Mouse (Mus musculus) midbrain, embryonic 10.5 days (tissue): ENCODE results near the gene Asap2. TPM values are rescaled to one million over a fixed set of nuclear protein-coding genes. Genes with fewer than 3 reads are reported as not detected.

Experiments
- DNase-seq: peaks from one replicate; pipeline ENCODE4 v3.0.0-alpha.2; 2017; ENCODE audit warnings: low spot score
- H3K27ac ChIP-seq: fragments of 300-500 bp; sonication (generic); replicated peaks from 2 replicates; pipeline ENCODE4 v1.5.1; 2016; ENCODE audit warnings: mild to moderate bottlenecking
- H3K27me3 ChIP-seq: fragments of 300-500 bp; sonication (generic); 2 replicates; pipeline ENCODE4 v1.6.1; 2016; ENCODE audit warnings: low read depth, mild to moderate bottlenecking; ENCODE audit not compliant: poor library complexity, severe bottlenecking
- H3K36me3 ChIP-seq: fragments of 300-500 bp; sonication (generic); 2 replicates; pipeline ENCODE4 v1.6.1; 2016; ENCODE audit warnings: mild to moderate bottlenecking, moderate library complexity
- H3K4me1 ChIP-seq: fragments of 300-500 bp; sonication (generic); 2 replicates; pipeline ENCODE4 v1.6.1; 2016
- H3K4me3 ChIP-seq: fragments of 300-500 bp; sonication (generic); 2 replicates; pipeline ENCODE4 v1.5.1; 2016; ENCODE audit warnings: mild to moderate bottlenecking, moderate library complexity
- H3K9me3 ChIP-seq: fragments of 300-500 bp; sonication (generic); replicated peaks from 2 replicates; pipeline ENCODE4 v1.6.1; 2016; ENCODE audit warnings: mild to moderate bottlenecking
- WGBS: fragments of 180-500 bp; shearing (Covaris S2); methylation state at CpG from one replicate; pipeline ENCODE4 v1.1.7; 2016; 5-methylcytosine and 5-hydroxymethylcytosine counted together
- polyA plus RNA-seq: library from polyadenylated mRNA; unstranded; fragments of >200 nt; fragmentation: Nextera tagmentation; extraction: Ambion mirVana; gene quantifications from 2 replicates; pipeline ENCODE4 v1.2.1, GENCODE M21; 2016

The Asap2 gene
- polyA plus RNA-seq, 1 experiment from 2014 or later: 11.6 TPM

GRCm38 (mm10) chr12:21207422-21207821 is 217.2 kb downstream of the Asap2 start:
- H3K9me3 ChIP-seq: no peaks in the 10 kb centered on the region
- no peak overlapping the region for H3K4me3 ChIP-seq
- 90% methylated on average over 5 of the region's 5 CpGs for WGBS
- H3K36me3 ChIP-seq: peaks cover 86% of the 10 kb centered on the region
- H3K27ac ChIP-seq: no peak overlapping the region
- DNase-seq: no peak
- peaks cover 28% of the 10 kb centered on the region for H3K4me1 ChIP-seq
- H3K27me3 ChIP-seq: no peaks in the 10 kb centered on the region

- Histone ChIP-seq H3K4me1 (peaks cover 24% of the 10 kb centered on the region), H3K4me3 (no peak overlapping the region), H3K36me3 (peaks cover 88% of the 10 kb centered on the region), H3K27me3 (no peaks in the 10 kb centered on the region), H3K9me3 (no peaks in the 10 kb centered on the region), H3K27ac (no peak overlapping the region)
- DNase-seq: no peak
- WGBS: 92% methylated on average over 11 of the region's 11 CpGs
Measured at GRCm38 (mm10) chr12:21208172-21208795, 218.0 kb downstream of the Asap2 start.

GRCm38 (mm10) chr12:21209273-21209672 is 219.0 kb downstream of the Asap2 start:
- Histone ChIP-seq H3K27ac (no peak overlapping the region), H3K9me3 (no peaks in the 10 kb centered on the region), H3K36me3 (peaks cover 88% of the 10 kb centered on the region), H3K27me3 (no peaks in the 10 kb centered on the region), H3K4me1 (peaks cover 14% of the 10 kb centered on the region), H3K4me3 (no peak overlapping the region)
- no peak for DNase-seq
- WGBS: 80% methylated on average over 10 of the region's 10 CpGs

- no peak overlapping the region for H3K4me3 ChIP-seq
- no peak overlapping the region for H3K27ac ChIP-seq
- 95% methylated on average over 17 of the region's 17 CpGs for WGBS
- DNase-seq: no peak
- H3K36me3 ChIP-seq: peaks cover 89% of the 10 kb centered on the region
- H3K4me1 ChIP-seq: peaks cover 4% of the 10 kb centered on the region; the same call in 1 of the 2 replicates
- no peaks in the 10 kb centered on the region for H3K27me3 ChIP-seq
- no peaks in the 10 kb centered on the region for H3K9me3 ChIP-seq
Measured at GRCm38 (mm10) chr12:21212876-21213275, 222.6 kb downstream of the Asap2 start.

- 92% methylated on average over 8 of the region's 8 CpGs for WGBS
- H3K27me3 ChIP-seq: no peaks in the 10 kb centered on the region
- H3K9me3 ChIP-seq: no peaks in the 10 kb centered on the region
- peaks cover 83% of the 10 kb centered on the region for H3K36me3 ChIP-seq
- DNase-seq: no peak
- H3K27ac ChIP-seq: no peak overlapping the region
- H3K4me3 ChIP-seq: no peak overlapping the region
- H3K4me1 ChIP-seq: no peaks in the 10 kb centered on the region; the same call in 1 of the 2 replicates
Measured at GRCm38 (mm10) chr12:21214551-21215165, 224.4 kb downstream of the Asap2 start.

- 91% methylated on average over 11 of the region's 11 CpGs for WGBS
- H3K4me1 ChIP-seq: no peaks in the 10 kb centered on the region
- H3K9me3 ChIP-seq: no peaks in the 10 kb centered on the region
- H3K36me3 ChIP-seq: peaks cover 91% of the 10 kb centered on the region
- no peak overlapping the region for H3K27ac ChIP-seq
- H3K27me3 ChIP-seq: no peaks in the 10 kb centered on the region
- H3K4me3 ChIP-seq: no peak overlapping the region
- no peak for DNase-seq
Measured at GRCm38 (mm10) chr12:21217776-21218444, 227.7 kb downstream of the Asap2 start.

GRCm38 (mm10) chr12:21220596-21220995 is 230.3 kb downstream of the Asap2 start:
- Histone ChIP-seq H3K27me3 (no peaks in the 10 kb centered on the region), H3K9me3 (no peaks in the 10 kb centered on the region), H3K36me3 (peaks cover 84% of the 10 kb centered on the region), H3K4me3 (no peak overlapping the region), H3K4me1 (no peaks in the 10 kb centered on the region), H3K27ac (no peak overlapping the region)
- DNase-seq: no peak
- 85% methylated on average over 1 of the region's 1 CpGs for WGBS

GRCm38 (mm10) chr12:21223923-21224322 is 233.7 kb downstream of the Asap2 start:
- Histone ChIP-seq H3K27me3 (no peaks in the 10 kb centered on the region), H3K9me3 (no peaks in the 10 kb centered on the region), H3K27ac (no peak overlapping the region), H3K36me3 (peaks cover 53% of the 10 kb centered on the region), H3K4me1 (0 out of 2 replicates have a peak, but pooled peaks cover 11% of the 10 kb centered on the region), H3K4me3 (no peak overlapping the region)
- 92% methylated on average over 4 of the region's 4 CpGs for WGBS
- no peak for DNase-seq

- WGBS: 92% methylated on average over 8 of the region's 8 CpGs
- no peak overlapping the region for H3K4me3 ChIP-seq
- no peaks in the 10 kb centered on the region for H3K9me3 ChIP-seq
- DNase-seq: no peak
- H3K4me1 ChIP-seq: 0 out of 2 replicates have a peak, but pooled peaks cover 11% of the 10 kb centered on the region
- no peak overlapping the region for H3K27ac ChIP-seq
- no peaks in the 10 kb centered on the region for H3K27me3 ChIP-seq
- peaks cover 62% of the 10 kb centered on the region for H3K36me3 ChIP-seq
Measured at GRCm38 (mm10) chr12:21225358-21225757, 235.1 kb downstream of the Asap2 start.

GRCm38 (mm10) chr12:21226316-21226715 is 236.1 kb downstream of the Asap2 start:
- no peaks in the 10 kb centered on the region for H3K27me3 ChIP-seq
- no peak overlapping the region for H3K27ac ChIP-seq
- 0 out of 2 replicates have a peak, but pooled peaks cover 11% of the 10 kb centered on the region for H3K4me1 ChIP-seq
- H3K4me3 ChIP-seq: no peak overlapping the region
- H3K36me3 ChIP-seq: peaks cover 62% of the 10 kb centered on the region
- 91% methylated on average over 9 of the region's 9 CpGs for WGBS
- DNase-seq: no peak
- H3K9me3 ChIP-seq: no peaks in the 10 kb centered on the region

GRCm38 (mm10) chr12:21227076-21227980 is 237.1 kb downstream of the Asap2 start:
- Histone ChIP-seq H3K9me3 (no peaks in the 10 kb centered on the region), H3K4me3 (no peak overlapping the region), H3K36me3 (peaks cover 62% of the 10 kb centered on the region), H3K4me1 (0 out of 2 replicates have a peak, but pooled peaks cover 11% of the 10 kb centered on the region), H3K27ac (no peak overlapping the region), H3K27me3 (no peaks in the 10 kb centered on the region)
- WGBS: 70% methylated on average over 6 of the region's 6 CpGs
- no peak for DNase-seq

GRCm38 (mm10) chr12:21228650-21229049 is 238.4 kb downstream of the Asap2 start:
- WGBS: 97% methylated on average over 4 of the region's 4 CpGs
- H3K4me1 ChIP-seq: 0 out of 2 replicates have a peak, but pooled peaks cover 11% of the 10 kb centered on the region
- H3K4me3 ChIP-seq: no peak overlapping the region
- no peaks in the 10 kb centered on the region for H3K27me3 ChIP-seq
- no peaks in the 10 kb centered on the region for H3K9me3 ChIP-seq
- H3K36me3 ChIP-seq: peaks cover 65% of the 10 kb centered on the region
- no peak for DNase-seq
- no peak overlapping the region for H3K27ac ChIP-seq
